In the genomic region with DNA sequence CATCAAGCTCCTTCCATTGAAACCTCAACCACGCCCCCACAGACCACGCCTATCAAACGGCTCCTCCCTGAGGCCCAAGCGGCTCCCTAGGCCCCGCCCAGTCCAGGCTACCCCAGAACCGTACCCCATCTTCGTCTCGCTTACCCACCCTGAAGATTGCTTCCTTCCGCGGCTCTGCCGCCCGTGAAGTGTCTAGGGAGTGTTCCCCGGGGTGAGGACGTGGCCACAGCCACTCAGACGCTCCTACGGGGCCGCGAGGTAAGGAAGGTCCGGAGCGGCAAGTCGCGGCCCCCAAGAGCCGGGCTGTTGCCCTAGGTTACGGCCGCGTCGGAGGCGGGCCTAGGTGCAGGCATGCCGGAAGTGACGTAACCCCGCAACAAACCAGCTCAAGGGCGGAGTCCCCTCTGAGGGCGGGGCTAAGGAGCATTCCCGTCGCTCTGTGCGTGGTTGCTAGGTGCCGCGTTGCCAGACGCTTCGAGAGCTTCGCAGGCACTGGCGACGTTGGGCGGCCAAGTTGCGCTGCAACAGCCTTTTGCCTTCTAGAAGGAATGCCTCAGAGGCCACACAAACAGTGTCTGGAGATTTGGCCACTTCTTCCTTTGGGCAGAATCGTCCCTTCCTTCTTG, we compare ENCODE assay signal across 8 mouse cellular contexts. TPM values are rescaled to one million over a fixed set of nuclear protein-coding genes. Genes with fewer than 3 reads are reported as not detected.
DNase-seq lines count a peak whose midpoint lies in the region; ATAC-seq lines count a peak whose summit lies in the region.

A gene (minus strand): TSS at position 329 of the 626 bp plus-strand sequence.

- H3K27ac ChIP-seq in heart, embryonic 10.5 days = peak within 1 kb of the TSS; percentile 63
- H3K27ac ChIP-seq in kidney, embryonic 15.5 days = peak within 1 kb of the TSS; percentile 65; the same call in 1 of the 2 replicates

- H3K36me3 ChIP-seq in heart, embryonic 10.5 days = peaks cover 19% of the 10 kb centered on the region
- peaks cover 27% of the 10 kb centered on the region for H3K36me3 ChIP-seq in kidney, embryonic 15.5 days

- peak within 1 kb of the TSS; percentile 88 for H3K4me2 ChIP-seq in kidney, embryonic 15.5 days

- peak within 1 kb of the TSS; percentile 47 for H3K9ac ChIP-seq in kidney, embryonic 15.5 days

- H3K27me3 ChIP-seq in heart, embryonic 10.5 days (ENCODE audit: insufficient read depth, poor library complexity, severe bottlenecking) = no peaks in the 10 kb centered on the region
- no peaks in the 10 kb centered on the region for H3K27me3 ChIP-seq in kidney, embryonic 15.5 days

- H3K9me3 ChIP-seq in heart, embryonic 10.5 days = no peaks in the 10 kb centered on the region
- no peaks in the 10 kb centered on the region for H3K9me3 ChIP-seq in kidney, embryonic 15.5 days (replicated peaks)

- peak; percentile 96 for ATAC-seq in erythroblast, adult 5-6 weeks (replicated peaks; ENCODE audit: low FRiP score, poor library complexity, severe bottlenecking)
- ATAC-seq in kidney, embryonic 15.5 days (replicated peaks; ENCODE audit: low FRiP score) = peak; percentile 98
- ATAC-seq in monocyte, adult 5-6 weeks (replicated peaks; ENCODE audit: insufficient number of reproducible peaks, low FRiP score, low TSS enrichment, poor library complexity, severe bottlenecking) = peak; percentile 93

- under 1% methylated on average over 46 of the region's 46 CpGs for WGBS in heart, embryonic 10.5 days
- WGBS in kidney, embryonic 15.5 days = under 1% methylated on average over 46 of the region's 46 CpGs

- H3K4me3 ChIP-seq in heart, embryonic 10.5 days = peak within 1 kb of the TSS; percentile 84
- H3K4me3 ChIP-seq in kidney, embryonic 15.5 days (replicated peaks) = peak within 1 kb of the TSS; percentile 79

- peak; percentile 100 for DNase-seq in B cell, adult 2 months
- peak; percentile 99 for DNase-seq in brain, adult 2 months (ENCODE audit: low read depth, low spot score)
- DNase-seq in heart, embryonic 10.5 days (ENCODE audit: low spot score) = peak; percentile 99
- DNase-seq in liver = peak; percentile 99
- DNase-seq in spleen, postnatal 4 days (ENCODE audit: low spot score in 2 of 2) = peak; percentile 97 to 98

- peaks cover 9% of the 10 kb centered on the region for H3K4me1 ChIP-seq in heart, embryonic 10.5 days
- H3K4me1 ChIP-seq in kidney, embryonic 15.5 days = peaks cover 27% of the 10 kb centered on the region

RNA-seq across cellular contexts. Expression of the gene that starts here (rescaled TPM):
- not detected in 2 replicates for total RNA-seq in erythroblast, adult 5-6 weeks (2015; ENCODE audit: low replicate concordance)
- total RNA-seq in erythroblast, adult 5-6 weeks (2017; ENCODE audit: low replicate concordance) = not detected in 2 replicates
- 0.74 and 1.3 TPM in 2 replicates for polyA plus RNA-seq in heart, embryonic 10.5 days (2016; fragmentation: Nextera tagmentation; extraction: Ambion mirVana)
- 2.4 and 2.5 TPM in 2 replicates for polyA plus RNA-seq in kidney, embryonic 15.5 days (2015; fragmentation: Nextera tagmentation; extraction: Ambion mirVana)
- total RNA-seq in monocyte, adult 5-6 weeks (2017) = 0.29 to 1.3 TPM in 2 of 3 replicates, not detected in the other

Comparison
In these comparisons a context has a peak if more than half of its experiments do, and no peak if none do; other contexts are left out.
1. Peak in every context shown above with its lines: DNase-seq, ATAC-seq, H3K4me3 ChIP-seq and H3K27ac ChIP-seq.
2. Peak in ATAC-seq in erythroblast, adult 5-6 weeks; RNA of the gene not detected or under 1 TPM.